Mouse (Mus musculus): ENCODE measurements around the gene Mlph.
A peak's percentile ranks its signal among the peaks of the same experiment; 100 is the strongest.

Gene Mlph

DNA sequence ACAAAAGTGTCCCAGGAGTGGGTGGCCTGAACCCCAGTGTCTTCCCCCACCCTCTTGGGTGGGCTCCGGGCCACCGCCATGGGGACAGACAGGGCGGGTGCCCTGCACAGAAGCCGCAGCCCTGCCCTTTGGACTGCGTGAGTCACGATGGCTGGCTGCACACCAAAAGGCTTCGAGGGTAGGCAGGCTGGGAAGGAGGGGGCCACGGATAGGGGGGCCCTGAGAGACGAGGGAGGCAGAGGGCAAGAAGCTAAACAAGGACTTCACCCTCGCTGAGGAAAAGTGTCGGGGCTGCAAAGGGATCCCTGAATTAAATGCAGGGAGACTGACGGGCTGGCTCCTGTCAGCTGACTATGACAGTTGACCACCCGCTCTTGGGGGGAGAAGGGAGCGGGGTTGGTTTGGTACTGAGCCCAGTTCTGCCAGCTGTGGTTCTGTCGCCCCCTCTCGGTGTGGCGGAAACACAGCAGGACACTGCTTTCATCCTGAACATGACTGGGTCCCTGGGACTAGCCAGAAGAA lies 5.2 kb upstream of the Mlph start:
- peak; percentile 86 to 87 for DNase-seq

DNA sequence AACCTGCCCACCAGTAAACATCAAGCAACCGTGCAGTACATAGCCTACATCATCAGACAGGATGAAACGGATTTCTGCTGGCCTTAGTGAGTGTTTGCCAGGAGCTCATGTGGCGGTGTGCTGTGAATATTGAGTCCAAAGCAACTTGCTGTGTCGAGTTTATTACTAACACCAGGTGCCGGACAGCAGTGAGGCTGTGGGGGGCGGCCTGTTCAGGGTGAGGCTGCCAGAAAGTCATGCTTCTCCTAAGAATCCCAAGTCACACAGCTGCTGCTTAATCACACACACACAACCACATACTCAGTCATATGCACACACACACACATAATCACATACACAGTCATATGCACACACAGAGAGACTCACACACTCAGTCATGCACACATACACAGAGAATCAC lies 1.7 kb upstream of the Mlph start:
- DNase-seq = no peak

DNA sequence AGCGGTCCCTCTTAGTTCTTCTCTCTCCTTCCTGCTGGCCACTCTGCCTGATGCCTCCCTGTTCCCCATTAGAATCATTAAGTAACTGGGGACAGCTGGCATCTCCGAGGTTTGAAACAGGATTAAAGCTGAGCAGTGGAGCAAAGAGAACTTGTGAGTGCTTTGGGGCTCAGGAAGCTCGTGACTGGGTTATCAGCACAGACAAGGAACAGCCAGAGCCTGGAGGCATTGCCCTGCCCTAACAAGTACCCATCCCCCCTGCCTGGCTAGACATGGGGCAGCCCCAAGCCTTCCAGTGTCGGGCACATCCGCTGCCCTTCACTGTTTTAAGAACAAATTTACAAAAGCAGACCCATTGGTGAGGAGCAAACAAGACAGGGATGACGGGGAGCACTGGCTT lies 2.6 kb downstream of the Mlph start:
- no peak for DNase-seq

DNA sequence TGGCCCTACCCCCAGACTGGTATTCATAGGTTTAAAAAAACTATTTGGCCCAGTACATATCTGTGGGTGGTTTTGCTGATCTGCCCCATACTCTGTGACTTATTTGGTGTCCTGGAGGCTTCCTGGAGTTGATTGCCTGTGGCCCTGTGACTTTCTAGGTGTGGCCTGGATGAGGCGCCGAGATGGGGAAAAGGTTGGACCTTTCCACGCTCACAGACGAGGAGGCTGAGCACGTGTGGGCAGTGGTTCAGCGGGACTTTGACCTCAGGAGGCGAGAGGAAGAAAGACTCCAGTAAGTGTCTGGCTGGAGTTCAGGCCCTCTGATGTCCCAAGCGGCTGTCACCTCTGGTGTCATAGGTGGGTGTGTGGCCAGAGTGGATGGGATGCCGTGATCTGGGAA lies 6.8 kb downstream of the Mlph start:
- DNase-seq = peak; percentile 28 to 62

DNA sequence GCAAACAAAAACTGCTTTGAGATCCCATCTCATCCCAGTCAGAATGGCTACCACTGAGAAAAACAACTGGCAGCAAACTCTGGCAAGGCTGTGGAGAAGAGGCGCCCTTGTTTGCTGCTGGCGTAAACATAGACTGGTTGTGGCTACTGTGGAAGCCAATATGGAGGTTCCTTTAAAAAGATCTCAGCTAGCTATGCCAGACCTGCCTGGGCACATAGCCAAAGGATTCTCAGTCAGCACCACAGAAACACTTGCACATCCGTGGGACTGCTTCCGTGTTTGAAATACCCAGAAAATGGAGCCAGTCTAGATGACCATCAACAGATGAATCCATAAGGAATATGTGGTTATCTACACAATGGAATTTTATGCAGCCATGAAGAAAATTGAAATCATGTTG lies 11.1 kb downstream of the Mlph start:
- peak in 1 of 2 experiments; percentile 24 for DNase-seq

DNA sequence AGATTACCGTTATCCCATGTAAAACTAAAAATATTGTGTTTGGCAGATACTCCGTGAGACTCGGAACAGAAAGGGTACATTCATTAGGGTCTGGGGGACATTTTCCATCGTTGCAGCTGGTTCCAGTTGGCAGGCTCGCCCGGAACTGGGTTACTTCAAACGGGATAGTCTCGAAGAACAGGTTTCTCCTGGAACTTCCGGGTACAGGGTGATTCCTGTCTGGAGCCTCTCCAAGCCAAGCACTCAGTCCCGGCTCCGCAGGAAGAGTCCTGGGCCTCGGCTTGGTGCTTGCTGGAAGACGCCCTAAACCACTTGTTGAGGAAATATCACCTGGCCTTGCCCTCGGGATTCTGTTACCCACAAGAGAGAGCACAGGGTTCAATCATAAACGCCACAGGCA lies 12.4 kb downstream of the Mlph start:
- DNase-seq = peak; percentile 52 to 54

- DNase-seq = no peak
Measured at GRCm38 (mm10) chr1:90927929-90928574, 13.2 kb downstream of the Mlph start.

- peak; percentile 89 to 94 for DNase-seq
Measured at GRCm38 (mm10) chr1:90928575-90928934, 13.7 kb downstream of the Mlph start.

DNA sequence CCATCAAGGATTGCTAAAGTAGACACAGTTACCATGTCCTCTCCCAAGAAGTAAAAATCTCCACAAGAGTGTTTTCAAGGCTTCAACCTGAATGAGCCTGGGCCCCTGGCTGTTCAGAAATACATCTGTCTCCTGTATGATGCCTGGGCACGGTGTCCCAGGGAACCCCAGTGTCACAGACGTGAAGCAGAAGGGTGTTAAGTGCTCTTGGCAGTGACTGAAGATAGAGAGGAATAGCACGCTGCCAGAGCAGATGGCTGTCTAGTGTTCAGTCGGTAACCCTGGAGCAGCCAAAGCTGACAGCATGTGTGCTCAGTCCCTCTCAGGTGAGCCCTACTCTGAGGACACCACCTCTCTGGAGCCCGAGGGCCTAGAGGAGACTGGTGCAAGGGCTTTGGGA lies 18.1 kb downstream of the Mlph start:
- no peak for DNase-seq

DNA sequence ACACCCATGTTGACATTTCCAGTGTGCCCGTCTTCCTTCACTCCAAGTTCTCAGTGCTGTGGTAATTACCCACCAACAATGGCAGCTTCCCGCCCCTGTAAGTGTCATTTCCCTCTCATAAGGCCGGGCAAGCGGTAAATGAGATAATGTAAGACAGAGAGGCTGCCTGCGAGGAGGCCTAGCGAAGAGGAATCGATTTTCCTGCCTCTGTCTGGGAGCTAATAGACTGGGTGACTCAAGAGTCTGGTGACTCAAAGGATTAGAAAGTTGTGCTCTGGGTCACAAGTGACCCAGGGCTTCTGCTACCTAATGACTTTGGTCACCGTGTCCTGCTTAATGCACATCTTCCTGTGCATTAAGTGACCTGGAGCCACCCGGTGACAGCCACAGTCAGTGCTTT lies 22.1 kb downstream of the Mlph start:
- no peak for DNase-seq

DNA sequence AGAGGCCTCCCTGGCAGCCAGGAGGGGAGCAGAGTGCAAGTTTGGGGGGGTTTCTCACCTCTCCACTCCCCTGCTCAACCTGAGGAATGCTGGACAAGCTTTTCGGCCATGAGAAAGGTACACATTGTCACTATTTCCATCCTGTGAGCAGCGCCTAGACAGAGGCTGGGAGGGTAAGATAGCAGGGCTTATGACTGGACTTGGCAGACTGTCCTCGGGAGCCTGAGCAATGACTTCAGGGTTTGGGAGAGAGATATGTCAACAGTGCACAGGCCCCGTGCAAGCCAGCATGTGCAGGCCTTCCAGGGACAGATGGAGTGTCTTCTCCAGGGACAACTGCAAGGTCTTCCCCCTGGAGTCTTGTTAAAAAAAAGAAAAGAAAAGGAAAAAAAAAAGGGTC lies 25.1 kb downstream of the Mlph start:
- no peak for DNase-seq

GRCm38 (mm10) chr1:90945171-90945570 lies 30.3 kb downstream of the Mlph start:
- DNase-seq = peak in 1 of 2 experiments; percentile 43

DNA sequence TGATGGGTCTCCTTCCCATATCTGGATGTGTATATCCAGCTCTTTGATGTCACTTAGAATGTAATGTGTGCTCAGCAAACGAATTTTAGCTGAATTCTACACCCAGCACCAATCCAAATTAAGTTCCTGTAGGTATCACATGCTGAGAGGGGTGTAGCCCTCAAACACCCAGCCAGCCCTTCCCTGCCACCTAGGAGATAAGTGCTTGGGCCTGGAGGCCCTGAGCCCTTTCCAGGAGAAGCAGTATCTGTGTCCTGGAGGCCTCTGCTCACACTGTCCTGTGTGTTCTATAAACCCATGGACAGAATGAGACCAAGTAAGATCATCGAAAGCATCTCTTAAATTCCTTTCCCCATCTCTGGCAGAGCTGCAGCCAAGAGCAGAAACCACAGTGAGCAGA lies 32.4 kb downstream of the Mlph start:
- DNase-seq = no peak

DNA sequence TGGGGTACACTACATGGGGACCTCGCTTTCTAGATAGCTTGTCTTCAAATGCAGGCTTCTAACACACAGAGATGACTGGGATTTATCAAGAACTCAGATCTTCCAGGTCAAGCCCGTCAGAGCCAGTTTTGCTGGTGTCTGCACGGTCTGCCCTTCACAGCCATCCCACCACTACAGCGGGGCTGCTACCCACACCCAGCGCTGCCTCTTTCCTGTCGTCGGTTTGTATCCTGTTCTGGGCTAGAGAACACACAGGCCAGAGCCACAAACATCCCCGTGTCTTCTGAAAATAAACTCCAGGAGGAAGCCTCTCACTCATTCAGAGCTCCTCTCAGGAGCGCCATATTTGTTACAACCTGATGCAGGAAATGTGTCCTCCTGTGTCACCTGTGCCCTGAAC lies 34.4 kb downstream of the Mlph start:
- no peak for DNase-seq

- DNase-seq = no peak
Measured at GRCm38 (mm10) chr1:90951670-90952069, 36.8 kb downstream of the Mlph start.

DNA sequence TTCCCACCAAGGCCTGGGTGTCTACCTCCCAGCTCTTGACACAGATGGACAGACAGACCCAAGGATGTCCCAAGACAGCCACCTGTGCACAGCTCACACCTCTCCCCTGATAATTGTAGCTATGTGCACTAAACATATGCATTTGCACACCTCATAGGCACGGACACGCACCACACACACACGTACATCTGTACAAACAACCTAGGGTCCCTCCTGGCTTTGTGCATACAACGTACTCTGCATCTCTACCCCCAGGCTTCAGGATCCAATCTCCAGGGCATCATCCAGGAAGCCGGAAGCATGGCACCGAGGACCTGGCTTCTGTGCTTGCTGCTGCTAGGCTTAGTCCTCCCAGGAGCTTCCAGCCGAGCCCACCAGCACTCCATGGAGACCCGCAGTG lies 37.9 kb downstream of the Mlph start, which contains the start of gene Prlh:
Prlh (plus strand) TSS at position 301 of the 400 bp plus-strand sequence.
- no peak for DNase-seq

DNA sequence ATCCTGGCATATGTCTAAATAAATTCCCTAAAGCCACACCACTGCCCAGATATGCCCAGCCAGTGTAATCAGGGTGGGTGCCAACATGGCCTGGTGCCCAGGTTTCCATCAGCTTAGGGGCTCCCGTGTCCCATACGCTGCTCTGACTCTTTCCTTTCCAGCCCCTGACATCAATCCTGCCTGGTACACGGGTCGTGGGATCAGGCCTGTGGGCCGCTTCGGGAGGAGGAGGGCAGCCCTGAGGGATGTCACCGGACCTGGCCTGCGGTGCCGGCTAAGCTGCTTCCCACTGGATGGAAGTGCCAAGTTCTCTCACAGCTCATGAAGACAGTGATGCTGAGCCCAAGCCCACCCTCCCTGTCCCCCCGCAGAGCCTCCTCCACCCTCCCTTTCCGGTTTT lies 38.8 kb downstream of the Mlph start:
- DNase-seq = no peak

- DNase-seq = peak; percentile 71 to 75
Measured at GRCm38 (mm10) chr1:90956245-90957096, 41.6 kb downstream of the Mlph start.

DNA sequence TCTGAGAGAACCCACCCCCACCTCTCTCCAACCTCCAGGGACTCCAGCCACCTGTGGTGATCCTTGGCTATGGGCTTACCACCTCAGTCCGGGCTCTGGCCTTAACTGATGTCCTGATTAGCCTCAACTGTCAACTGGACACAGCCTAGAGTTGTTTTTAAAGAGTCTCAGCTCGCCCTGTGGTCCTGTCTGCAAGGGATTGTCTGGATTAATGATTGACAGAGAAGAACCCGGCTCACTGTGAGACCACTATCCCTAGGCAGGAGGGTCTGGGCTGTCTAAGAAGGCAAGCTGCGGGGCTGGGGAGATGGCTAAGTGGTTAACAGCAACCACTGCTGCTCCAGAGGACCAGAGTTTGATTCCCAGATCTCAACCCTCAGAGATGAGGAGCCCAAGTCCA lies 47.6 kb downstream of the Mlph start:
- peak in 1 of 2 experiments; percentile 34 for DNase-seq

GRCm38 (mm10) chr1:90962994-90963393 lies 48.1 kb downstream of the Mlph start:
- DNase-seq = peak; percentile 41 to 72

- peak; percentile 86 for DNase-seq
Measured at GRCm38 (mm10) chr1:90967583-90967982, 52.7 kb downstream of the Mlph start.

DNA sequence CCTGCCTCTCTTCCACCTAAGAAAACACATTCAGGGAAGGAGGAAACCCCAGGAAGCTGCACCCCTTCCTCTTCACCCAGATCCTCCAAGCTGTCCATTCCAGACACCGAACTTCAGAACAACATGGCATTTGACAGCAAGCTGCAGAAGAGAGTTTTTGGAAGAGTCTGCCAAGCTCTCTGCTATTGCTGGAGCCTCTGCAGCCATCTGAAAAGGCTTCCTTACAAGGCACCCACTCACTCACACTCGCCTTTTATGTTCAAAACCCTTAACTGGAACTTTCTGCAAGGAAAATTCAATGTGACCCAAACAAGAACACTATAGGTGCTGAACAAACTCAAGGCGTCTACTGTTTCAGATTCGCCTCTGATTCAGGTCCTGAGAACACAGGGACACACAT lies 53.8 kb downstream of the Mlph start:
- no peak for DNase-seq

- peak; percentile 79 to 83 for DNase-seq
Measured at GRCm38 (mm10) chr1:90969347-90969784, 54.5 kb downstream of the Mlph start, which contains the start of gene Rab17. Gene Rab17 (minus strand): TSS chr1:90969661.

GRCm38 (mm10) chr1:90969881-90970390 lies 55.1 kb downstream of the Mlph start:
- DNase-seq = peak; percentile 43 to 46

Measured in kidney, postnatal 36 days (tissue).